Mouse (Mus musculus) fibroblast of lung, adult 2 months (primary cell): ENCODE measurements at regions not wholly inside any gene's neighbourhood (a gene's known extent, or its start where the extent isn't known, plus 50 kb on each side); places are given as distances from the start of the nearest gene placed in this dataset.

Source experiments
- DNase-seq: peaks from one replicate; pipeline ENCODE4 v3.0.0-alpha.2; 2011; ENCODE audit warnings: low read depth

DNA sequence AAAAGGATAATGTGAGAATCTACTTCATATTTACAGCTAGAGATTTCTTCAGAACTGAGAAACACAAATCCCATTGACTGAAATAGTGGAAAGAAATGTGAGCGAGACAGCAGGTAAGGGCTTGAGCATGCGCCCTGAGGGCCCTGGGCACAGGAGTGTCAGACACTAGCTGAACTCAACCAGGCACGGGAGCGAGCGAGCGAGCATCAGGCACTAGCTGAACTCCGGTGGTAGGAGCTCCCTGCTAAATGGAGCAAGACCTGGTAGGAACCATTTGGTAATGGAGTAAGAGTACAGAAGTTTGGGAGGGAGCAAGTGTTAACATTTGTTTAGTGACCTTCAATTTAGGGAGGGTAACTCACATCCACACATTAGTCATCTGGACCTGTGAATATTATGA, 654.7 kb downstream of the Adgrl2 start:
- no peak for DNase-seq

DNA sequence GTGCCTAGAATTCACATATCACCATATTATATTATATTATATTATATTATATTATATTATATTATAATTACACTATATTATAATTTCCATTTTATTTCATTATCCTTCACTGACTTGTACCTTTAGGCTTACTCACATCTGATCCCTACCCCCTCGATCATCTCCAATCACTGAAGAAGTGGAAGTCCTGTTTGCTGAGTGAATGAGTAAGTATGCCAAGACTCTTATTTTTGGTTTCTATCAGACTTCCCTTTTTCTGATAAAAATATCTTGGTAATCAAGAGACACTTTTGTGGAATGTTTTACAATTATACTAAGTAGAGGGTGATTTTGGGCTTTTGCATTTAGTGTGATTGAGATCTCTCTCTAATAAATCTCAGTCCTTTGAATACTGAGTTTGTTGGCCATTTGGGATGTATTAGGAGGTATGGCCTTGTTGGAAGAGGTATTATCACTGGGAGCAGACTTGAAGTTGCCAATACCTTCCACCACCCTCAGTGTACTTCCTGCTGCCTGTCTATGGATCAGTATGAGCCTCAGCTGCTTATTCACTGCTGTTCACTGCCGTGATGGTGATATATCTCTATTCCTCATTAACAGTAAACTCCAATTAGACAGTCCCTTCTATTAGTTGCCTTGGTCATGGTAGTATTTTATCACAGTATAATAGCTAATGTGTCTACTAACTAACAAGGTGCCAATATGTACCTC, 665.3 kb downstream of the Adgrl2 start:
- DNase-seq = no peak

DNA sequence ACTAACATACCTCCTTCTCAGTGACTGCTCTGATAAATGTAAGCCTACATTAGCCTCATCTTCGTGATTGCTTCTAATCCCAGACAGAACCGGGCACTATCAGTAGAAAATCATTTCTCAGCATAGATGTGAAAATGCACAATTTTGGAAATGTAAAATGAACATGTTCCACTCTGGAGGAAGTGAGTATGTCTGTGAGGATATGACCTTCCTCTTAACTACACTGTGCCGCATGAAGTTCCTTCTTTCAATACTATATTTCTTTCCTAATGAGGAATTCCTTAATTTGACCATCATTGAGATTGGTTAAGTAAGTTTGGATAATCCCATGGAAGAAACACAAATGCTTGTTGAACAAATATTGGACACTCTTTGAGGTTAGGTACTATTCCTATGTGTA, 668.5 kb downstream of the Adgrl2 start:
- DNase-seq = no peak

DNA sequence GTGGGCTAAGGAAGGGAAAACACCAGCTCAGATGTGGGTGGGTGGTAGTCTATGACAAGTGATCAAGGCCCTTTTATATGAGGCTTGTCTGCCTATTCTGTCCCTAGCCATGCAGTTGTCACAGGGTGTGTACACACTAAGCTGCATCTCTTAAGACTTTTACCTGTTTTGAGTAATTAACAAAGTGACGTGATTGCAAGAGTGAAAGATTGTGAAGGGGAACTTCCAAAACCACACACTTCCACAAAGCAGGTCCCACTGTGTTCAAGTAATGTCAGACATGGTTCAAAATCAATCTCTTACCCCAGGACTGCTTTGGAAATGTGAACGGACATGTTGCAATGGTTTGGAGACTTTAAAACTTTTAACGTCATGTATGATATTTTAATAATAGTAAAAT, 674.2 kb downstream of the Adgrl2 start:
- no peak for DNase-seq

DNA sequence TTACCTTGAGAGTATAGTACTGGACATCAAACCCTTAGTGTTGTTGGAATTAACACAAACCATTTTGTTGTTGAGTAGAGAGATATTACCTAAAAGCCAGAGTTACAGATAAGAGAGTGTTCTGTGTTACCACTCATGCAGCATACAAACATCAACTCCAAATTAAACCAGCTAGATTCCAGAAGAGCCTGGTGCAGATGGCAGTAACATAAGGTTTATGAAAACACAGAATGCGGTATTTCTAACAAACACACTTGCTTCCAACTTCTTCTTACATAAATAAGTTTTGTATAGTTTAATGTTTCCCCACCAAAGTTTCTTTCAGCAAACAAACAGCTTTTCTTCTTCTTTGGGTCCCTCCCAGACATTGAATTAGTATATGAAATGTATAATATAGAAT, 675.1 kb downstream of the Adgrl2 start:
- no peak for DNase-seq

DNA sequence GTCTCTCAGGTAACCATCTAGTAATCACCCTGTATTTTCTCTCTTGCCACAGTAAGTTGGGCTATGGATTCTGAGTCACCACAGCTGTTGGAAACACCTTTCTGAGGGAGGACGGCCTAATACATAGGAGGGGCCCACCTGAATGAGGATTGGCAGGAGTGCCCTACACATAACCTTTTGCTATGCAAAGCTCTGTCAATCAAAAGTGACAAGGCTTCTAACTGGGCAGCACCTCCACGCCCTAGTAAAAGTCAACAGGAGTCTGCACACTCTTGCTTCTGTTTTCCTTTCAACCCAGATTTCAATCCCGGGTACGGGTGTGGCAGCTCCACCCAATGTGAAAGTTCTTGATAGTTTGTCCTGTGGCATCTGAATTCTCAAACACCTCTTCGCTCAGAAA, 694.8 kb downstream of the Adgrl2 start:
- no peak for DNase-seq

DNA sequence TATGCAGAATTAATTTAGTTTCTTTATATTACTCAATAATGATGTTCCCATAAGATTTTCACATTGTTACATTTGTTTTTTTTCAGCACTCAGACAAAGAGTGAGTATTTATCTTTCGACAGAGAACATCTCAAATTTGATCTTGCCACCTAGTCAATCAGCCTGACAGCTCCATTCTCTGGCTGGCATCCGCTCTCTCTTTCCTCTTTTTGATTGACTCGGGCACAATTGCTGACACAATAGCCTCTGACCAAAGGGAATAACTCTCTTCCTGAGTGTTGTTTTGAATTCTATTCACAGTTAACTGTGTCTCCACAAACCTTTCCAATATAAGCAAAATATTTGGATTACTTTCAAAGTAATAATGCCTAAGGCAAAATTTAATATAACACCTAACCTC, 711.4 kb downstream of the Adgrl2 start:
- no peak for DNase-seq

DNA sequence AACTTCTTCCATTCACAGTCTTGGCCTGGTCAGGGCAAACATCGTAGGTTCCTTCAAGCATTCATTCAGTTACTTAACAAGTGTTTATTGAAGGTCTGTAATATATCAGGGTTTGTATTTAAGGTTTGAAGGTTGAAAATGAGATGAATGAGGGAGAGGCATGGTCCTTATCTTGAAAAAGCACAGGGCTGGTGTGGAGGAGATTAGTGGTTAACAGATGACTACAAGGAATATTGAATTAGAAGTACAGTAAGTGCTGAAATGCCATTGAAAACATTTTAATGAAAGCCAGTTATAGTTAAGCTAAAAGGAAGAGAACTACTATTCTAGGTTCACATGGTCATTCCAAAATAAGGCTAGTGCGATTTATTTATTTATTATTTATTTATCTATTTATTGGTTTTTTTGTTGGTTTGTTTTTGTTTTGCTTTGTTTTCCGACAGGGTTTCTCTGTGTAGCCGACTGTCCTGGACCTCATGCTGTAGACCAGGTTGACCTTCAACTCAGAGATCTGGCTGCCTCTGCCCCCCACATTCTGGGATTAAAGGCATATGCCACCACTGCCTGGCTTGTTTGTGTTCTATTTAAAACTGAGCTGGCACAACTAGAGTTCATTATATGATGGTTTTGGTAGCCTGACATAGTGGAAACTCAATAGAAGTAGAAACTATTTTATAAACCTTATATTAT, 718.1 kb downstream of the Adgrl2 start:
- DNase-seq = no peak

DNA sequence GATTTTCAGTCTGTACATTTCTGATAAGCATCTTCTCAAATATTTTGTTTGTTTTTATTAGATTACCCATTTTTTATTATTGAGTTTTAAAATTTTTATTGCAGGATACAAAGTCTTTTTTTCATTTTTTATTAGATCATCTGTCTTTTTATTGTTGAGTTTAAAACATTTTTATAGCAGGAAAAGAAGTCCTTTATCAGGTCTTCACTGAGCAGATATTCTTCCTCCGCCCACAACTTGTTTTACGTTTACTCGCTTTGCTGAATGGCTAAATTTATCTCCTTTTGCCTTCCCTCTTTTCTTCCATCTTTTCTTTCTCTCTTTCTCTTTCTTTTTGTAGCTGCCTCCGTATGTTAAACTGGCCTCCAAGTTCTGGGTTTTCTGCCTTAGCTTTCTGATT, 721.5 kb downstream of the Adgrl2 start:
- no peak for DNase-seq

DNA sequence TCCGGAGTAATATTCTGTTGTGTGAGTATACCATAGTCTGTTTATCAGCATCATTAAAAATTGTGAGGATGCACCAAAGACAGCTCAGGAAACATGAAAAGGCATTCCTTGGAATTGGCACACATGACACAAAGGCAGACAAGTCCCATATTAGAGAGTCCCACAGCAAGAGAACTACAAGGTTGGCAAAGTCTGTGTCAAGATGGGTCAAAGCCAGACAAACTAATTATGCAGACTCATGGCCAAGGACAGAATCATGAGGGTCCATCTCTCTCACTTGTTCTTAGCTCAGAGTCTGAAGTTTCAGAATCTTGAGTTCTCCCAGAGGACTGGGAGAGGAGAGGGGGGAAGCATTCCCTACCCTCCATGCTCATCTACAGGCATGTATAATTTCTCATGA, 731.1 kb downstream of the Adgrl2 start:
- DNase-seq = no peak

DNA sequence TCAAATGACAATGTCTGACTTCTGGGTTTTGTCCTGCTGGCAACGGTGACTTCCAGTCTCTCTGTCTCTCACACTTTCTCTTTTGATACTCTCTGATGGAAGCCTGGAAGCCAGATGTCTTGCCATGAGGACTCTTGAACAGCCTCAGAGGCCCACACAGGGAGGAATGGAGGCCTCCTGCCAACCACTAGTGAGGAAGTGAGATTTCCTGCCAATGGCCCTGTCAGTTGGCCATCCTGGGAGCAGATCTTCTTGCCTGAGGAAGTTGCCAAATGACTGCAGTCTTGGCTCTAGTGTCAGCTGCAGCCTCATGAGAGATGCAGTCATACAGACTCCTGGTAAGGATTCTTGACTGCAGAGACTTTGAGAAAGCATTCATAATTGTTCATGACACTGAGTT, 741.7 kb downstream of the Adgrl2 start:
- DNase-seq = peak; percentile 27

DNA sequence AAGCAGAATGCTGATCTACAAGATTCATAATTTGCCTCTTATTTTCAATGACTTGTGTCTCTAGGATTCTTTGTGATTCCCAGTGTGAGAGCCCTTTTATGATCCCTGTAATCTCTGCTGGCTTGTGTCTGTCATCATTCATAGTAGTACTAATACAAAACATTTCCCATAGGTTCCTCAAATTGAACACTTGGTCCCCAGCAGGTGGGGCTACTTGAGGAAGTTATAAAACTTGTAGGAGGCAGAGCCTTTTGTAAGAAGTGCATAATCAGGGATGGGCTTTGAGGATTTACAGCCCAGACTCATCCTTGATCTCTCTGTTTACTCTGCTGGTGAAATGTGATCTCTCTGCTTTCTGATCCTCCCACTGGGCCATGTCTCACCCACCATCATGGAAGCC, 743.6 kb downstream of the Adgrl2 start:
- no peak for DNase-seq

DNA sequence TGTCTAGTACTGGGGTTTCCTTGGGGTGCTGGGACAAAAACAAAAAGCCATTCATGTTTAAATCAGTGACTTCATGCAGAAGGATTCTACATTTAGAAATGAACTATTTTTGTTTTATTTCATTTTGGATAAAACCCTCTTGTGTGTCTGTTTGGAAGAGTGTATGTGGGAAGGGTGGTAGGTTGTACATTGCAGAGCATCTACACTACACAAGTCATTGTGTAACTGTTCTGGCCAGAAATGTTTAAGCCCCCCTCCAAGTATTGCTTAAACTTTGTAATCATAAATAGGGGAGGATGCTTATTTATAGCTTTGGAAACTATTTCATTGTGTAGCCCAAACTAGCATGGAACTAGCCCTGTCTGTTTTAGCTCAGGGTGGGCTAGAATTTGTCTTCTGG, 752.3 kb downstream of the Adgrl2 start:
- DNase-seq = no peak

DNA sequence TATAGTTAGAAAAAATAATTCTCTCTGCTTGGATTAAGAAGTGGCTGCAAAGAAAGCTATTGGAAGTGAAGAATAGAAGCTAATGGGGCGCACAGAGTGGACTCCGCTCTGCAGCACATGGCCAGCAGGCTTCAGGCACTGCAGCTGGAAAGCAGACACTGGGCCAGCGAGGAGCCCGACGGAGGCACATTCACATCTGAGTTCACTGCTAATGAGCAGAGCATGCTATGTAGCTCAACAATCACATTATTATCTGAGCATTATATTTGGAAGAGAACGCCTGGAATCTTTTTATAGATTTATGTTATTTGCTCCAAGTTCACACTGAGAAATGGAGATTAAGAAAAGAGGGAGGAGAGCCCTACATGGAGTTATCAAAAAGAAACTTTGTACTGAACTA, 752.8 kb downstream of the Adgrl2 start:
- DNase-seq = no peak

DNA sequence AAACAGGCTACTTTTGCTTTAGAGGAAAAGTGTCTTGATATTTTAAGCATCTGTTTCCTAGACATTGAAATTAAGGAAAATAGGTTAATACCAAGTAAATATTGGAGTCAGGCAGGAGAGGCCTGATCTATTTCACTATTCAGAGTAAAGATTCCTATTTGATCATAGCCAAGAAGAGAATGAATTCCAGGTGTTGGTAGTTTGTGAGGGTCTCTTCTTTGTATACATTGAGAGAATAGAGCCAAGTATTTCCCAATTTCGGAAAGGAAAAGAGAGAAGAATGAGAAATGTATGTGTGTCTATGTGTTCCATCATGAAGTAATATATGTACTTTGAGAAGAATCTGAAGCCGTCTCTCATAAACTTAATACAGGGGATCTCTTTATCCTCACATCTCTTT, 756.7 kb downstream of the Adgrl2 start:
- no peak for DNase-seq

DNA sequence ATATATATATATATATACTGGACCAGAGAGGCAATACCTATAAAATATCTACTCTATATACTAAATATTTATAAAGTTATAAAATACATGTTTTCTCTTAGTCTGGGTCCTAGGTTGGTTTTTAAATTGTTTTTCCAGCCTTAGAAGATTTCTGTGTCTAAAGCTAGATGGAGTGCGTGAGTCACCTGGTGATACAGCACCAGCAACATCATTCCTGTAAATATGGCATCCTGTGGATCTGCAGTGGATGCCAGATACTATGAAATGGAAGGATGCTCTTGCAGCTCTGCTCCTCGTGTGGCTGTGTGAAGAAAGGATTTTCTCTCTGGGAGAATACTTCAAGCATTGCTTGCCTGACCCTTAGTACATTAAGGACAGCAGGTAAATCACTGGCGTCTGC, 761.2 kb downstream of the Adgrl2 start:
- no peak for DNase-seq

DNA sequence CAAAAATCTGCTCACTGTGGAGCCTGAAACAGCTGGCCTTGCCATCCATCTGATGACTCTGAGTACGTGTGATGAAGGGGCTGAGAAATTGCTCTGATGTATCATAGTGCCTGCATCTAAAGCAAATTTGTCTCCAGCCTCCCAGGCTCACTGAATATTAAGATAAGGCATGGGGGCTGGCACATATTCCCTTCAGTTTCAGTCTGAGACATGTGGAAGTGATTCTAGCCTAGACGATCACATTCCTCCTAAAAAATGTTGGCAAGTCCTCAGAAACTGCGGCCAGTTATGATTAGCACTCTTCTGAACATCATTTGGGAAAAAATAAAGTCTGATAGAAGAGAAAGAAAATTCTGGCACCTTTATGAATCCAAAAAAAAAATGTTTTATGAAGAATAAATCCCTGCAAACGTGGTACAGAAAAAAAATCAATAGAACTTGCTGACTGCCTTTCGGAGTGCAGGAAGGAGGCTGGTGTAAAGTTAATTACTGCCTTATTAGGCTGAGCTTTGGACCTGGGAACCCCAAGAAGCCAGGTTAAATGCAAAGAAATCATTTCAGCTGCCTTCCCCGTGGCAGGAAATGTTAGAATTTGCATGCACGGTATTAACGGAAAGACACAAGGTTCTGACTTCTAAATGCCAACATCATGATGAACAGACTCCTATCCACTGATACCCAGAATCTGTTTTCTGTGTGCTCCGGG, 762.2 kb downstream of the Adgrl2 start:
- peak; percentile 28 for DNase-seq

DNA sequence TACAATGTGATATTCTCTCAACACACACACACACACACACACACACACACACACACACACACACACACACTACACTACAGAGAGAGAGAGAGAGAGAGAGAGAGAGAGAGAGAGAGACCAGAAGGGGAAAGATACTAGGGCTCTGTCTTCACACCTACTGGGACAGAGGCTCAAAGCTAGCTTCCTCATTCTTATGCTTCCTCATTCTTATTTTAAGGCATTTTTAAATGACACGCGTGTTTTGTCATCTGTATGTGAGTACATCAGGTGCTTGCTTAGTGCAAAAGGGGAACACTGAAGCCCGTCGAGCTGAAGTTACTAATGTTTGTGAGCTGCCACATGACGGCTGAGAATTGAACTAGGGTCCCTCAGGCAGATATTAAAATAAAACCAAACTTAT, 769.5 kb downstream of the Adgrl2 start:
- no peak for DNase-seq

DNA sequence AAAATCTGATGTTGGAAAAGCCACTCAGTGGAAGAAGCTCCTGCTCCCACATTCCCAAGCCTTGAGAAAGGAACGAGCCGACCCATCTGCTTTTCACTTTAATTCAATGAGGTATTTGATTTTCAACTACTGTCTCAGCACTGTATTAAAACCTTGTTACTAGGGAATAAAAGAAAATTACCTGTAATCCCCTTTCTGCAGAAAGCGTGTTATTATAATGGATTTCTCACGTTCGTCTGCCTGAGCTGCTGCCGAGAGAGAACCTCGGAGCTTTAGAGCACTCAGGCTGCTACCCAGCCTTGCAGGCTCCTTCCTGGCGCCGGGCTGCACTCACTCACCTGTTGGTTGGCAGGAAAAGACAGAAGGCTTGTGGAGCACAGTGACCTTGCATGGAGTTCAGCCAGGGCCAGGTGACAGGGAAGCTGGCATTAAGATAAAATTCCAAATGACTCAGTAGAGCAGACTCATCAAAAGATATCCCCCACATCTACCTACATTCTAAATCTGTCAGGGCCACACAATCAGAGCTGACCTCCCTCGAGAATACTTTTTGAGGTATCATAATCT, 770.2 kb downstream of the Adgrl2 start:
- no peak for DNase-seq

DNA sequence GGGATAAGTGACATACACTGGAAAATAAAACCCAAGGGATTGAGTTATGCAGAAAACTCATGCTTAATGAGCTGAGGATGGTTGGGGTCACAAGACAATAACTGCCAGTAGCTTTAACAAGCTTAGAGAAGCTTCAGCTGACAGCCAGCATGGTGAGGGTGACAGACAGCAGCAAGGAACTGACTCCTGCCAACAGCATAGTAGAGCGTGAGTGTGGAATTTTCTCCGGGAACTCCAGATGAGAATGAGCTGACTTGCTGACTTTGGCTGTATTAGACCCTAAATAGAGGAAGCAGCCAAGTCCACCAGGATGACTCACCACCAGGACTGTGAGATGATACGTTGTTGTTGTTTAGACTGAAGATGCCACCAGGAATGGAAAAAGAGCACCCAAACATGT, 788.2 kb downstream of the Adgrl2 start:
- DNase-seq = peak; percentile 20

DNA sequence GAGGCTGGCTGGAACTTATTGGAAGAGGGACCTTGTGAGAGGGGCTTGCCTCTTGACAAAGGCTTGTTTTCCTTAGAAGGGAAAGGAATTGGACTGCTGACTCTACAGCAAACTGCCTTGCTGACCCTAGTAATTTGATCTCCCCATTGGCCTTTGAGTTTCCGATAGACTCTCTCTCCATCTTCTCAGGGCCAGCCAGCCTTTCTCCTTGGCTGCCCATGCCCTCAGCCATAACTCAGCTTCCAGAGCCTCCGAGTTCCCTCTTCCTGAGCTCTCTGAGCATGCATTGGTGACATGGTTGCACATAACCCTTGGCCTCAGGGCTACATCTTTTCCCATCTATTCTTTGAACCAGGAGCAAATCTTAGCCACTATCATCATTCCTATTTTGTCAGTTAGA, 803.7 kb downstream of the Adgrl2 start:
- no peak for DNase-seq

DNA sequence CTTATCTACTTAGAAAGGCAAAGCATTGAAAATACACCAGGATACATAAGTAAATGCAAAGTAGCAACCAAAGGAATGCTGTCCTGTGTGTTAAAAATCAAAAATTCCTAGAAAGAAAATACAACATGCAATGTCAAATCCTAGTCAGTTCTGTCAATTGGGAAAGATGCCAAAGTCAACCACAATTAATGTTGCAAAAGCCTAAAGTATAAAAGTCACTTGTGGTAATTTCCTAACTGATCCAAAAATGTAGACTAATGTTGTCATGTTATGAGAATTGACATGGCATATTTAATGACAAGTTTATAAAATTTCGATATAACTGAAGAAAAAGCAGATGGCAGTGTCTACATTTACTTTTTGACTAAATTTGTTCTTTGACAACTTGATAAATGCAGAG, 822.8 kb downstream of the Adgrl2 start:
- peak; percentile 3 for DNase-seq

DNA sequence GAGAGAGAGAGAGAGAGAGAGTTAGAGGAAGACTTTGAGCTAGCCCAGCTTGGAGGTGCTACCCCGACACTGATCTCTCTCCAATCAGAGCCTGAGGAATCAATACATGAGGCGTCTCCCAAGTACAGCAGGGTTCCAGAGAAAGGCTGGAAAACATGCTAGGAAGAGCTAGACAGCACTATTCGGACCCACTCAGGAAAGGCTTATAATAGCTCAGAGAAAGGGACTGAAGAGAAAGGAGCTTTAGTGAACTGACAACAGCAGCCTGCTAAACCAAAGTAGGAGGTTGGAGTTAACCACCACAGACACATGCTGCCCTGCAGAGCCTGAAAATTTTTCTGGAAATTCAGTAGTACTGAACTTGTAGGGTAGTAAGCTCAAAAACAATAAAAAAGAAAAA, 831.3 kb downstream of the Adgrl2 start:
- no peak for DNase-seq
